Mouse (Mus musculus) erythroblast, embryonic 14.5 days (primary cell): ENCODE measurements around the gene Rasgrp3.

Experiments used
- GATA1 ChIP-seq: IDR thresholded peaks from 2 replicates; pipeline ENCODE4 v1.6.1; 2012; ENCODE audit warnings: low read length, inconsistent platforms, mixed read lengths
- TAL1 ChIP-seq: IDR thresholded peaks from 3 replicates; pipeline ENCODE4 v1.6.1; 2012; ENCODE audit warnings: low read length, inconsistent platforms, mixed read lengths

GRCm38 (mm10) chr17:75449022-75449421, 13.3 kb downstream of the Rasgrp3 start:
- TF ChIP-seq GATA1 (no peak), TAL1 (no peak)
